Mouse (Mus musculus) forebrain, embryonic 14.5 days (tissue): ENCODE measurements around the gene Zfp688. TPM values are rescaled to one million over a fixed set of nuclear protein-coding genes. Genes with fewer than 3 reads are reported as not detected.
"Not testable (repeated sequence)": the region's sequence is repeated elsewhere in the genome, so short reads cannot be mapped to it uniquely, and the experiment has no call there.

Source experiments
- ATAC-seq: fragments of 200-750 bp; cut with Nextera tagmentation; 2 replicates; pipeline ENCODE4 v1.8.0; 2017; ENCODE audit warnings: mild to moderate bottlenecking, moderate library complexity
- DNase-seq: peaks from one replicate; pipeline ENCODE4 v3.0.0-alpha.2; 2015; ENCODE audit warnings: low spot score
- H3K27ac ChIP-seq: fragments of 300-500 bp; sonication (generic); 2 replicates; pipeline ENCODE4 v1.5.1; 2014; ENCODE audit warnings: low read depth, mild to moderate bottlenecking, control low read depth, low read length, moderate library complexity
- H3K27me3 ChIP-seq: fragments of 300-500 bp; sonication (generic); replicated peaks from 2 replicates; pipeline ENCODE4 v1.6.1; 2014; ENCODE audit warnings: low read length, control low read depth, mixed read lengths; ENCODE audit not compliant: control insufficient read depth, insufficient read depth
- H3K36me3 ChIP-seq: fragments of 300-500 bp; sonication (generic); 2 replicates; pipeline ENCODE4 v1.6.1; 2014; ENCODE audit warnings: low read length, control low read depth; ENCODE audit not compliant: control insufficient read depth, insufficient read depth
- H3K4me1 ChIP-seq: fragments of 300-500 bp; sonication (generic); 2 replicates; pipeline ENCODE4 v1.6.1; 2014; ENCODE audit warnings: antibody characterized with exemption, low read length, control low read depth; ENCODE audit not compliant: control insufficient read depth, insufficient read depth
- H3K4me2 ChIP-seq: fragments of 300-500 bp; sonication (generic); 2 replicates; pipeline ENCODE4 v1.6.1; 2014; ENCODE audit warnings: mild to moderate bottlenecking, control low read depth, low read length
- H3K4me3 ChIP-seq: fragments of 300-500 bp; sonication (generic); 2 replicates; pipeline ENCODE4 v1.5.1; 2014; ENCODE audit warnings: low read depth, low read length, control low read depth
- H3K9ac ChIP-seq: fragments of 300-500 bp; sonication (generic); 2 replicates; pipeline ENCODE4 v1.6.1; 2014; ENCODE audit warnings: mild to moderate bottlenecking, low read length, control low read depth, moderate library complexity
- H3K9me3 ChIP-seq: fragments of 300-500 bp; sonication (generic); replicated peaks from 2 replicates; pipeline ENCODE4 v1.6.1; 2016; ENCODE audit warnings: low read length, control low read depth, mixed read lengths; ENCODE audit not compliant: control insufficient read depth
- WGBS: fragments of 180-500 bp; shearing (Covaris S2); extraction: QIAGEN DNeasy Blood & Tissue Kit; methylation state at CpG from one replicate; pipeline ENCODE4 v1.1.7; 2014; 5-methylcytosine and 5-hydroxymethylcytosine counted together
- polyA plus RNA-seq: library from polyadenylated mRNA; unstranded; fragments of >200 nt; fragmentation: Nextera tagmentation; extraction: Ambion mirVana; gene quantifications from 2 replicates; pipeline ENCODE4 v1.2.1, GENCODE M21; 2014

The Zfp688 gene
- polyA plus RNA-seq, 1 experiment from 2014 or later, result 36.1 TPM

- H3K4me2 ChIP-seq, DNase-seq, H3K4me3 ChIP-seq, H3K9ac ChIP-seq, ATAC-seq, H3K27ac ChIP-seq, H3K27me3 ChIP-seq, H3K4me1 ChIP-seq, H3K9me3 ChIP-seq: not testable (repeated sequence)
- 81% methylated on average over 3 of the region's 3 CpGs for WGBS
- peaks cover 47% of the 10 kb centered on the region for H3K36me3 ChIP-seq
Measured at GRCm38 (mm10) chr7:127458371-127459122, 36.7 kb upstream of the Zfp688 start.

- ATAC-seq (no peak), DNase-seq (no peak)
- Histone ChIP-seq H3K4me2 (no peak overlapping the region), H3K9ac (no peak overlapping the region), H3K9me3 (peaks cover 3% of the 10 kb centered on the region; the same call in 1 of the 2 replicates), H3K36me3 (peaks cover 42% of the 10 kb centered on the region), H3K4me3 (no peak overlapping the region), H3K27me3 (no peaks in the 10 kb centered on the region), H3K4me1 (peaks cover 15% of the 10 kb centered on the region), H3K27ac (no peak overlapping the region)
- WGBS, result 95% methylated on average over 7 of the region's 7 CpGs
Measured at GRCm38 (mm10) chr7:127454905-127455304, 33.0 kb upstream of the Zfp688 start.

GRCm38 (mm10) chr7:127453056-127453455 is 31.2 kb upstream of the Zfp688 start:
- DNase-seq (no peak), ATAC-seq (no peak)
- Histone ChIP-seq H3K27ac (no peak overlapping the region), H3K9me3 (peaks cover 3% of the 10 kb centered on the region; the same call in 1 of the 2 replicates), H3K4me2 (no peak overlapping the region), H3K27me3 (no peaks in the 10 kb centered on the region), H3K36me3 (peaks cover 35% of the 10 kb centered on the region), H3K4me3 (no peak overlapping the region), H3K4me1 (peaks cover 17% of the 10 kb centered on the region), H3K9ac (no peak overlapping the region)
- 98% methylated on average over 2 of the region's 2 CpGs for WGBS

GRCm38 (mm10) chr7:127449966-127450365 is 28.1 kb upstream of the Zfp688 start:
- Histone ChIP-seq H3K9ac (peak overlapping the region; percentile 97), H3K4me3 (peak overlapping the region; percentile 98), H3K4me1 (peaks cover 22% of the 10 kb centered on the region), H3K4me2 (peak overlapping the region; percentile 85), H3K9me3 (no peaks in the 10 kb centered on the region), H3K27ac (no peak overlapping the region), H3K36me3 (peaks cover 30% of the 10 kb centered on the region), H3K27me3 (no peaks in the 10 kb centered on the region)
- ATAC-seq (no peak), DNase-seq (no peak)
- WGBS, result 73% methylated on average over 7 of the region's 7 CpGs

GRCm38 (mm10) chr7:127448521-127449300 is 26.8 kb upstream of the Zfp688 start, which contains the start of gene Zfp689:
TSS of gene Zfp689 (minus strand) at chr7:127449158.
- WGBS, result under 1% methylated on average over 54 of the region's 54 CpGs
- ATAC-seq (peak; percentile 93), DNase-seq (peak; percentile 98)
- no peaks in the 10 kb centered on the region for H3K9me3 ChIP-seq
- H3K9ac ChIP-seq, result peak within 1 kb of the TSS; percentile 97
- peak within 1 kb of the TSS; percentile 85 for H3K4me2 ChIP-seq
- H3K27ac ChIP-seq, result peak within 1 kb of the TSS; percentile 93
- H3K36me3 ChIP-seq, result peaks cover 39% of the 10 kb centered on the region
- H3K27me3 ChIP-seq, result no peaks in the 10 kb centered on the region
- peaks cover 22% of the 10 kb centered on the region for H3K4me1 ChIP-seq
- peak within 1 kb of the TSS; percentile 98 for H3K4me3 ChIP-seq

- Histone ChIP-seq H3K4me3 (no peak overlapping the region), H3K36me3 (peaks cover 50% of the 10 kb centered on the region), H3K27me3 (no peaks in the 10 kb centered on the region), H3K27ac (no peak overlapping the region), H3K4me2 (no peak overlapping the region), H3K9ac (no peak overlapping the region), H3K9me3 (no peaks in the 10 kb centered on the region), H3K4me1 (peaks cover 4% of the 10 kb centered on the region; the same call in 1 of the 2 replicates)
- ATAC-seq (no peak), DNase-seq (no peak)
- 90% methylated on average over 20 of the region's 20 CpGs for WGBS
Measured at GRCm38 (mm10) chr7:127443976-127444375, 22.1 kb upstream of the Zfp688 start.

GRCm38 (mm10) chr7:127437724-127438123 is 15.9 kb upstream of the Zfp688 start:
- Histone ChIP-seq H3K9me3 (0 out of 2 replicates have a peak, but pooled peaks cover 2% of the 10 kb centered on the region), H3K9ac (no peak overlapping the region), H3K4me3 (no peak overlapping the region), H3K36me3 (peaks cover 14% of the 10 kb centered on the region), H3K4me2 (no peak overlapping the region), H3K27me3 (0 out of 2 replicates have a peak, but pooled peaks cover 2% of the 10 kb centered on the region), H3K27ac (no peak overlapping the region), H3K4me1 (no peaks in the 10 kb centered on the region)
- DNase-seq, result no peak
- ATAC-seq, result no peak
- 91% methylated on average over 3 of the region's 3 CpGs for WGBS

GRCm38 (mm10) chr7:127435206-127435605 is 13.3 kb upstream of the Zfp688 start:
- Histone ChIP-seq H3K27ac (no peak overlapping the region), H3K36me3 (no peaks in the 10 kb centered on the region), H3K9me3 (0 out of 2 replicates have a peak, but pooled peaks cover 2% of the 10 kb centered on the region), H3K4me3 (no peak overlapping the region), H3K4me1 (no peaks in the 10 kb centered on the region), H3K27me3 (peaks cover 5% of the 10 kb centered on the region; the same call in 1 of the 2 replicates), H3K4me2 (no peak overlapping the region), H3K9ac (no peak overlapping the region)
- WGBS, result 95% methylated on average over 4 of the region's 4 CpGs
- DNase-seq, result no peak
- no peak for ATAC-seq
